Mouse (Mus musculus) pancreas, adult 10 weeks (tissue): Measurements from ENCODE around the gene Fxyd1. TPM values are rescaled to one million over a fixed set of nuclear protein-coding genes. Genes with fewer than 3 reads are reported as not detected.

ENCODE experiments used
- polyA plus RNA-seq: library from polyadenylated mRNA; stranded (reverse); fragments of 350-450 nt; fragmentation: Illumina TruSeq; extraction: RNeasy Lipid Tissue Mini Kit (QIAGEN cat#74804); gene quantifications from one replicate; pipeline ENCODE4 v1.2.3, GENCODE M21; 2015; ENCODE audit warnings: low read depth, low replicate concordance; ENCODE audit not compliant: insufficient read depth

Fxyd1 gene
- 128 TPM for polyA plus RNA-seq

DNA sequence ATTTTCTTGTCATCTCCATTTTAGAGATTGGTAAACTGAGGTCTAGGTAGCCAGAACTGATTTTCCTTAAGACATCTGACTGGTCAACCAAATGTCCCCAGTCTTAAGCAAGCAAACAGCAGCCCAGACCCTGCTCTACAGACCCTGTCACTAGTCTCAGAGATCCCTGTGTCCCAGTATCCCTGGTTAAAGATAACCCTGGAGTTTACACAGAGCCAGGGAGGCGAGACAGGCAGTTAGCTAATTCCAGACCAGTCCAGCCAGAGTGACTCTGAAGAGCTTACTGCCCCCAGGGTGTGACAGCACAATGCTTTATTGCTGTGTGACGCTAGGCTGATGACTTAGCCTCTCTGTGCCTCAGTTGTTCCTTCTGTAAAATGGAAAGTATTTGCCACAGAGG is at the start of gene Fxyd1:
TSS of gene Fxyd1 (minus strand) at position 129 of the 400 bp plus-strand sequence.

DNA sequence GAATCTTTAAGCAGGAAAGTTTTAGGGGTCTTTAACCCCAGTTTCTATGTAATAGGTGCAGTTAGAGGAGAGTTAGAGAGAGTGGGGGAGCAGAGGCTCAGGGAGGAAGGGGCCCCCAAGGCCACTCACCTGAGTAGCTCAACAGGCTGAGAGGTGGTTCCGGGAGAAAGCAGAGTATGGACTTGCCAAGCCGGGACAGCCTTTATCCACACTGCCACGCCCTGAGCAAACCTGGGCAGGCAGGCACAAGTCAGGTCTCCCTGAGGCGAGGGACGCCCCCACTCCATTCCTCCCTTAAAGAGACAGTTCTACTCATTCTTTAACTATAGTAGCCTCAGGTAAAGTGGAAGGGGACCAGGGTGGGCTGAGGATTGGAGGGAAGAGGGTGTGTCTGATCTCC is 19.5 kb upstream of the Fxyd1 start, which contains the start of gene Fxyd3:
TSS of gene Fxyd3 (minus strand) at position 213 of the 400 bp plus-strand sequence.

DNA sequence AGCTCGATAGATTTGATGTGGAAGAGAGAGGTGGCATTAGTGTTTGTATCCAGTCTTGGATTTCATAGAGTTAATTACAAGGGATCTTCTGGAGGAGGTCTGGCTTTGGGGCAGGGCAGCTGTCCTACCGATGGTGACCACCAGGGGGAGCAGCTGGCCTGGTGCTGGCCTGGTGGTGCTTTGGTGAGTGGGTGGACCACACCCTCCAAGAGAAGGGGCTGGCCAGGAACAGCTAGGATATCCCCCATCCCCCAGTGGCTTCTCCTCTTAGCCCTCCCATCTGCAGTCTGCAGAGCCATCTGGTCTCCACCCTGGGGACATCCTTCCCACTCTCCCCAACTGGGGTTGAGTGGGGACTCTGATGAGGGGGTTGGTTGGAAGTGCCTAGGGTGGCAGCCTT is 2.1 kb upstream of the Fxyd1 start, which contains the start of gene Lgi4:
TSS of gene Lgi4 (plus strand) at position 235 of the 400 bp plus-strand sequence.

DNA sequence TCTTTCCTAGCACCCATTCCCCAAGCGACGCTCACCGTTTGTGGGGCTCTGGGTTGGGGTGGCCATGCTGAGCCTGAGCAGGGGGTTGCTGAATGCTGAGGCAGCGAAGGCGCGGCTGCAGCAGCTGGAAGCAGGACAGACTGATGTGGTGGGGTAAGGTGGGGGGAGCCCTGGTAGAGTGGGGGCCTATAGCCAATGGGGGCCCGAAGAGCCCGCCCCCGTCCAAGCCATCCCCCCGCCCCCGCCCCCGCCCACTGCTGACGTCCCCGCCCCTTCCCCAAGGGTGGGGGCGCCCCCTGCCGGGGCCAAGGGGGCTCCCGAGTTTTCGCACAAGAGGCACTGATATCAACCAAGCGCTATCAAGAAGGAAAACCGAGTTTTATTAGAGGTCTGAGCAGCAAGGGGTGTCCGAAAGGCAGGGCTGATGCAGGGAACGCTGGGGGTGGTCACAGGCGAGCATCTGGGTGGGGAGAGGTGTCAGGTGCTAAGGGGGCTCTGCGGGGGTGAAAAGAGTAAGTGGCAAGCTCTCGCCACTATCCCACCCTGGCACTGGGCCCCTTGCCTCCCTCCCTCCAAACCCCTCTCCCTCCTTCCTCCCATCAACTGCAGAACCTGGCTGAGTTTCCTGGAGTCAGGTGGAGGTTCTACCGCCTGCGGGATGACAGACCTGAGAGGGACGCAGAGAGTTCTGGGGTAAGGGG is 5.5 kb downstream of the Fxyd1 start, which contains the start of gene Fxyd7:
TSS of gene Fxyd7 (minus strand) at position 147 of the 701 bp plus-strand sequence.

DNA sequence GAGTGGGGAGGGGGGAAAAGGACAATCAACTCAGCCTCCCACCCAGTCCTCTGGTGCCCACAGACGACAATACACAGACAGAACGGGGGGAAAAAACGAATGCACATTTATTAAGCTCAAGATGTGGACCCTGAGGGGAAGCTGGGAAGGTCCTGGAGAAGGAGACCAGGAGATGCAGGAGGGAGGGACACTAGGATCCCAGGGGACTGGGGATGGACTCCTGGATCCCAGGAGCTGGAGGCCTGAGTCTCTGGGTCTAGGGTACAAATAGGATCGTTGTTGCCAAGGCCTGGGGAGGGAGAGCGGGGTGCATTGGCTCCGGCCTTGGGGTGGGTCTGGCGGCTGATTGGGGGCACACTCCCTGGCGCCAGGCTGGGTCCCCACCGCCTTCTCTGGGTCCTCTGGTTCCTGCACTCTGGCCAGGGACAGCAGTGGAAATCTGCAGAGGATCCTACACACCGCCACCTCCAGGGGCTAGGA is 14.5 kb downstream of the Fxyd1 start, which contains the start of gene Fxyd5:
TSS of gene Fxyd5 (minus strand) at position 51 of the 480 bp plus-strand sequence.

Other genes with a start within 250 kb of the Fxyd1 start
- gene Ffar2, start 233.4 kb downstream of the Fxyd1 start, polyA plus RNA-seq, result 1.1 TPM
- 1.0 TPM for gene Ffar3, start 201.0 kb downstream of the Fxyd1 start, polyA plus RNA-seq
- 2.4 TPM for gene Ffar1, start 195.6 kb downstream of the Fxyd1 start, polyA plus RNA-seq
- 0.94 TPM for gene Cd22, start 176.9 kb downstream of the Fxyd1 start, polyA plus RNA-seq
- not detected for gene Mag, start 142.3 kb downstream of the Fxyd1 start, polyA plus RNA-seq
- 330 TPM for gene Hamp2, start 132.5 kb downstream of the Fxyd1 start, polyA plus RNA-seq
- gene Hamp, start 113.2 kb downstream of the Fxyd1 start, polyA plus RNA-seq, result not detected
- gene Usf2, start 100.4 kb downstream of the Fxyd1 start, polyA plus RNA-seq, result 32.1 TPM
- gene Lsr, start 83.7 kb downstream of the Fxyd1 start, polyA plus RNA-seq, result 15.2 TPM
- gene Fam187b, start 83.4 kb downstream of the Fxyd1 start, polyA plus RNA-seq, result 3.6 TPM
- gene Fxyd5, start 14.7 kb downstream of the Fxyd1 start, polyA plus RNA-seq, result 33.2 TPM
- 1.9 TPM for gene Fxyd7, start 5.7 kb downstream of the Fxyd1 start, polyA plus RNA-seq
- 2.7 TPM for gene Lgi4, start 2.1 kb upstream of the Fxyd1 start, polyA plus RNA-seq
- gene Fxyd3, start 19.5 kb upstream of the Fxyd1 start, polyA plus RNA-seq, result 60.2 TPM
- 44.6 TPM for gene Hpn, start 58.1 kb upstream of the Fxyd1 start, polyA plus RNA-seq
- gene Scn1b, start 69.8 kb upstream of the Fxyd1 start, polyA plus RNA-seq, result 5.7 TPM
- gene Gramd1a, start 98.7 kb upstream of the Fxyd1 start, polyA plus RNA-seq, result 85.3 TPM
- gene Scgb2b2, start 233.3 kb upstream of the Fxyd1 start, polyA plus RNA-seq, result not detected
- not detected for gene Scgb1b2, start 234.6 kb upstream of the Fxyd1 start, polyA plus RNA-seq